Mouse (Mus musculus) monocyte, adult 2 months (primary cell): ENCODE results near the gene Hspb9.

ENCODE experiments used
- DNase-seq, 2 experiments: peaks; one replicate each; pipeline ENCODE4 v3.0.0; 2022; ENCODE audit warnings: low spot score in 2 of 2, low read depth in 1 of 2

Hspb9 gene

DNA sequence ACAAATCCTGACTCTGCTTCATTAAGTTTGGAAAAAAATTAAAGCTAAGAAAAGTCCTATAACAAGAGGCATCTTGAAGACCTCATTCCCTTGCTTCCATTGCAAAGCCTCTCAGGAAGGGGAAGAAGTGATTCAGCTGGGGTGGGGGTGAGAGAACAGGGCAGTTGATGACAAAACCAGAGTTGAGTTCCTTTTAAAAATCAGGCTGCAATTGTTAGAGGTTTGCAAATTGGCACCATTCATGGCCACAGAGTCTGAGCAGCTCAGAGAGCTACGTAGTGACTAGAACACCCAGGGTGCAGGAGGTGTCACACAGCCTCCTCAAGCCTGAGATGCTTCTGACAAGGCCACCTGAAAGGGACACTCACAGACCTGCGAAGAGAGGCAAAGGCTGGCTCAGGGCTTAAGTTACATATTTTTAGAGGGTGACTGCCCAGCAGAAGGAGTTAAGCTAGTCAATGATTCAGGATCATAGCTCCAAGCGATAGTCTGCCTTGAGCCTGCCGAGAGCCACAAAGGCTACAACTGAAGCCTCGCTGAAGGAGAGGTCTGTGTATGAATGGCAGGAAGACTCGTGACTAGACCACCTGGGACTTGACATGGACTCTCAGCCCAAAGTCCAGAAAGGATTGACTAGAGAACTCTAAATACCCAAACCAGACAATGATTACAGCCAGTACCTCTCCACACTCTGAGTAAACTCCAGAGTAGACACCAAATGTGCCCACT is 17.0 kb downstream of the Hspb9 start:
- DNase-seq, result no peak

DNA sequence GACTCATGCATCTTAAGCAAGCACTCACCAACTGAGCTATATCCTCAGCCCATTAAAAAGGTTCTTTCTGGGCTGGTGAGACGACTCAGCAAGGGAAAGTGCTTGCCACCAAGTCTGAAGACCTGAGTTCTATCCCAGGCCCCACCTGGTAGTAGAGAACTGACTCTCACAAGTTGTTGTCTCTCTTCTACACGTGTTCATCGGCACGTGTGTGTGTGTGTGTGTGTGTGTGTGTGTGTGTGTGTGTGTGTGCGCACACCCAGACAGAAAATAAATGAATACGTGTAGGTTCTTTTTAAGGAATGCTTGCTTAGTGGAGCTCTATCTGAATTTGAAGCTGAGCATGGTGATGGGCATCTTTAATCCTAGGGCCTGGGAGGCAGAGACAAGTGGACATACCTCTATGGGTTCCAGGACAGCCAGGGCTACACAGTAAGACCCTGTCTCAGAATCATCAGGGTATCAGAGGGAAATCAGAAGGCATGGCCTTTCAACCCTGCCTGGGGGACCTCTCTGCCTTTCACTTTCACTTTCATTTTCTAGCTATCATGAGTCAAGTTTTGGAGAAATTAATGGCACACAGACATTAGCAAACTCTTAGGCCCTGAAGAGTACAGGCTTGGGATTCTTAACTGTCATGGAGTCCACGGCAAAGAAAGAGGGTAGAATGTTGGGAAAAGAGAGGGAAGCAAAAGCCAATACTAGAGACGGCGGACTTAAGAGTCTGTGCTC is 21.6 kb downstream of the Hspb9 start:
- DNase-seq, result no peak

DNA sequence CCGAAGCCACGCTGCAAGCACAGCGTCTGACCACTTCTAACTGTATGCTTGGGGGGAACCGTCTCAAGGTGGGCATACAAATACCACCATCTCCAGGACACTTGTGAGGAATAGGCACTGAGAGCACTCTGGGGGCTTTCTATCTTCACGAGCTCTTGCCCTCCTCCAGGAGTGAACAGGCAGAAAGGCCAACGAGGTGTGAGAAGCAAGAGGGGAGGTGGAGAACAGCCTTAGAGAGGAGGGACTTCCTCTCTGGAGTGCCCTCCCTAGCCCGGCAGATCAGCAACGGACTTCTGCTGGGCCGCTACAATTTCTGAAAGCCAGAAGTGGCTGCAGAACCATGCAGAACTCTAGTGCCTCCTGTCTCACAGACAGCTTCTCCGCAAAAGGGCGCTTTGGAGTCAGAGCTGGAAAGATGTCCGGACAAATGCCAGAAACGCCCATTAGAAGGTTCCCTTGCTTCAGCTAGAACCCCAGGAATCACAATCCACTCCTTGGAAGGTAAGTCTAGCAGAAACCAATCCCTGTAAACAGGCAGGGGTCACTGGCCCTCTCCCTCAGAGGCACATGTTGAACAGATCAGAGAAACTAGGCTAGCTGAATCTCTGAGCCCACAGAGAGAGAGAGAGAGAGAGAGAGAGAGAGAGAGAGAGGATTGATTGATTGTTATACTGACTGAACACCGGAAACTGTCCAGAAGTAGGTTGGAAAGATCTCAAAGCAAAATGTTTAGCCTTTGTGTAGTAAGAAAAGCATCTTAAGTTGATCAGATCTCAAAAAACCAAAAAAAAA is 22.5 kb downstream of the Hspb9 start:
- no peak for DNase-seq

DNA sequence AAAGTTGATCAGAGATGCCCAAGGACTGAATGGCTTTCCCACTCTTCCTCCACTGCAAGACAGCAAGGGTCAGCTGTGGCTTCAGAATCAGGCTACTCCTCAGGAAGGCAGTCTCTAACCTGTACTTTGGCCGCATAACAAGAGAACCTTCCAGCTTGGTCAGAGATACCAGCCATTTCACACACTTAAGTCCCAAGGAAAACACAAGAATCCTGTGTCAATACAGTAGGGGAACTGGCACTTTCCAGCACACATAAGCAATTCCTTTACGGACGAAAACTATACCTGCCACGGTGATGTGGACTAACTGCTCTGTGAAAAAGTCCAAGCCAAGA is 23.1 kb downstream of the Hspb9 start:
- DNase-seq, result no peak

DNA sequence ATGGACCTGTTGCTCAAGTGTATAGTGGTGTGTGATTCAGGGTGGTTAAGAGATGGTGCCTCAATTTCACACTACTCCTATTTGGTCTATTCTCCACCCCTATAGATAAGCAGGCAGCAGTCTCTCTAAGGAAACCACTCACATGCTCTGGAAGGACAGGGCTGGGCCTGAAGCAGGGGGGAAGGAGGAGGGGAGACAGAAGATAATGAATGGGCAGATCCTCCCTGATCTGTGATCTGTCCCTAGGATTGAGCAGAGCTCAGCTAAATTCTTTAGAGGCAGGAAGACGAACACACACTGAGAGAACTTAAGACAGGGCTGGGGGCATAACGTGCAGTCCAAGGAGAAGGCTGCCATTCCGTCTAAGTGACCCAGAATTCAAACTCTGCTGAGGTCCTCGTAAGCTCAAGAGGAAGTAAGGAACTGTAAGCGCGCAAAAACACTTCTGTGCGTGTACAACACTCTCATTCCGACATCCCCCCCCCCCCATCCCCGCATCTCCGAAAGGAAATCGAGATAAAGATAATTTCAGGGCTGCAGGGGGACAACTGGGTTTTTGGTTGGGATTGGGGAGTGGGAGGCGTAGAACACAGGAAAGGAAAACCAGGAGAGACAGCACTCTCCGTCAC is 23.6 kb downstream of the Hspb9 start:
- DNase-seq, result no peak

DNA sequence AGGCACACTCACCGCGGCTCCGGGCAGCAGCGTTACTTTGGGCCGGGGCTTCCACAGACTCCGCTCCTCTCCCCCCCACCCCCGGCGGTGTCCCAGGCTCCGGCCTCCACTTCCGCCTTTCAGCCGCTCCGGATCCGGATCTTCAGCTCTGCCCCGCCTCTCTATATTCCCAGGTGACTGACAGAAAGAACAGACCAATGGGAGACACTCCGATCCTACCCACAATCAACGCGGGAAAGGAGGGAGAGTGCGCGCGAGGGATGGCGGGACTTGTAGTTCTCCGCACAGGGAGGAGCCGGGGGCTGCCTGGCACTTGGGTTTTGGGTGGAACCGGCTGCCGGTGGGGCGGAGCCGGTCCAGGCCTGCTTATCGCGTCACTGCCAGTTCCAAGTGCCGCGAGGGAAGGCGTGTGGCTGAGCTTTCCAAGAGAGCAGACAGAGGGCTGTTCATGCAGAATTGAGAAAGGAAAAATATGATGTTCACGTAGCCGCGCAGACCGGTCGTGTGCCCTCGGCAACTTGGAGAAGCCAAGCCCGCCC is 24.5 kb downstream of the Hspb9 start, which contains the start of gene Rab5c:
Gene Rab5c, minus strand, starts transcription at position 150 of the 539 bp plus-strand sequence.
- peak; percentile 96 to 99 for DNase-seq

DNA sequence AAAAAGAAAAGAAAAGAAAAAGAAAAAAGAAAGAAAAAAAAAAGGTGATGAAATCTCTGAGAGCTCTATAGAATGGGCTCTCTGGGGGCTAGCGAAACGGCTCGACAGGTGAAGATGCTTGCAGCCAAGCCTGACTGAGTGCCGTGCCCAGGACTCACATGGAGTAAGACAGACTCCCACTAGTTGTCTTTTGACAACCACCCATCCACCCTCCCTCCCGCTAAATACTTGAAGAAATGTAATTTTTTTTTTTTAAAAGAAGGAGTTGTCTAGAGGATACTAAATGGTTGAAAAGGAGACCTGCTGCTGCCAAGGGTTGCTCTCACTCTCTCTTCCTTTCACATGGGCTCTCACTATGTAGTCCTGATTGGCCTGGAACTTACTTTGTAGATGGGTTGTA is 25.1 kb downstream of the Hspb9 start:
- DNase-seq, result no peak

DNA sequence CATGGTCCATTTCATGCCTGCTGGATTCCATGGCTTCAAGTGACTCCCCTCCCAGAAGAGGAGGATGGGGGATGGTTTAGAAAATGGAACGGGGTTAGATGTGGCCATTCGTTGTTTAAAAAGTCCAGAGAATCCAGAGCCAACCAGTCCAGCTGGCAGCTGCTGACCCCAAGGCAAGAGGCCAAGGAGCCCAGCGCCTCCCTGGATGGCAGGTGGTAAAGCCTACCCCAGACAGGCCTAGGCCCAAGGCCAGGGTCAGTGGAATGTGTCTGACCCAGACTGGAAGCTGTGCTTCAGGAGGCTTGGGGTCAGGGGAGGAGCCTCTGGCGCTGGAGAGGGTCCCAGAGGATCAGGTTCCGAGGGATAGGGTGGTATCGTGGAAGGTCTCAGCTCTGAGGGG is 27.7 kb downstream of the Hspb9 start:
- DNase-seq, result no peak

DNA sequence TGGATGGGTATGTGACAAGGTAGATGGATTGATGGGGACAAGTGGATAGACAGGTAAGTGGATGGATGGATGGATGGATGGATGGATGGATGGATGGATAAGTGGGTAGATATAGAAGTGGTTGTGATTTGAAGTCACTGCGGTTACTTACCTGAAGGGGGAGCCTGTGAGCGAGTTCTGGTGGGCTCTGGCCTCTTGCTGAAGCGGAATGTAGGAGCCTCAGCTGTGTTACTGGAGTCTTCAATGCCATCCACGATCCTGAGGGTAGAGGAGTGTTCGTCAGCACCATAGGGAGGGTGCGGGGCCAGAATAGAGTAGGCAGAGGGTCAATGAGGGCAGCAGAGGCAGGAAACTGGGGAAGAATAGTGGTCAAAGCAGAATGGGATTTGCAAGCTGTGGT is 31.4 kb downstream of the Hspb9 start:
- DNase-seq, result no peak

DNA sequence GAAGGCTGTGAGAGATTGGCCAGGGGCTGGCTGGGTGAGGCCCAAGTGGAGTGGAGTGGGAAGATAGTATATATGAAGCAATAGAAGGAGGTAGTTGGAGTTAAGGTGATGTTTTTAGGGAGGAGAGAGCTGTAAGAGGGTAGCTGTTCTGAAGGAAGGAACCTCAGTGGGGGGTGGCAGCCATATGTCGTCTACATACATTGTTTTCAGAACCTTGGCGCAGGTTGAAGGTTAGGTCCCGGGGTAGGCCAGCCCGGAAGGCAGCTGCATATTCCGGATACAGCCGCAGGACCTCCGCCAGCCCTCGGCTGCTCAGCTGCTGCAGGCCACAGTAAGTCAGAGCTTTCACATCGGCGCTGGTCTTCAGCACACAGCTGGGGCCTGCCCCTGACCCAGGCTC is 32.9 kb downstream of the Hspb9 start:
- DNase-seq, result no peak

DNA sequence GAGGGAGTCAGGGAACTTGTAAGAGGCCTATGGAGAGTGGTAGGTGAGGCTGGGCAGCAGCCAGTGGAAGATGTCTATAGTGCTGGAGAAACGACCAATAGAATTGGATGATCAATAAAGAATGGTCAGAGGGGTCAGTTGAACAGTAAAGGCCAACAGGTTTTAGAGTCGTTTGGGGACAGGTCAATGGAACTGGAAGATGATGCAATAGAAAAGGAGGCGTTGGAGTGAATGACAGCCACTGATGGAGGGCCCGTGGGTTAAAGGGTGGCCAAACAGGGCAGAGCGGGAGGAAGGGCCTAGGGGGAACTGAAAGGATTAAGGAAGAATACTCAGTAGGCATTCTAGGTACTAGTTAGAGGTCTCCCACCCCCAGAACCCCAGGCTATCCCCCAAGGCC is 33.5 kb downstream of the Hspb9 start:
- DNase-seq, result no peak

DNA sequence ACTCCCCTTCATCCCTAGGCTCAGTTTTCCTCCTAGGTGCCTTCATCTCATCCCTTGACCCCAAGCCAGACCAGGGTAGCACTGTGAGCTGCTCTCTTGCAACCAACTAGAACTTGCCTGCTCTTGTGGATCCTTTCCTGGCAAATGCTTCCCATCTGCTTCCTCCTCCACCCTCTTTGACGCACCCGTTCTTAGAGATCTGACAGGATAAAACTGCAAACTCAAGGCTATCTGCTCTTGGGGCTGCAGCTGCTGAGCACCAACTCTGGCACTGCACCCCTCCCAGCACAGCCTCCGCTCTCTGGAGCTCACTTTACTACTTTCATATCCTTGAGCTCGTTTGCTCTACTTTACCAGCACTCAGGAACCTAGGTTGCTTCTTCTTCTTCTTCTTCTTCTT is 35.0 kb downstream of the Hspb9 start:
- no peak for DNase-seq

DNA sequence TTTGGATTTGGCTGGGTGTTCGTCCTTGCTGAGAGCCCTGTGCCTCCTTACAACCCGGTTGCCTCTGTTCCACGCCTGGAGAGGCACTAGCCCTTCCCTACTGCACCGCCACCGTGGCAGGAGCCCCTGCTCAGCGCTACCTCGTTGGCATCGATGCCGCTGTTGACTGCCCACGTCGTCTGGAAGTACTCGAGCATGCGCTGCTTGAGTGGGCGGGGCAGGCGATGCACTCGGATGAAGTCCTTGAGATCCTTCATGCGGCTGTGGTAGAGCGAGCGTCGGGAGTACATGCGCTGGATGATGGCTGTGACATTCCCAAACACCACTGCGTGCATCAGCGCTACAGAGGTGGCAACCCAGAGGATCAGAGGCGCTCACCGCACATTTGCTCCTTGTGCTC is 35.8 kb downstream of the Hspb9 start:
- DNase-seq, result no peak

DNA sequence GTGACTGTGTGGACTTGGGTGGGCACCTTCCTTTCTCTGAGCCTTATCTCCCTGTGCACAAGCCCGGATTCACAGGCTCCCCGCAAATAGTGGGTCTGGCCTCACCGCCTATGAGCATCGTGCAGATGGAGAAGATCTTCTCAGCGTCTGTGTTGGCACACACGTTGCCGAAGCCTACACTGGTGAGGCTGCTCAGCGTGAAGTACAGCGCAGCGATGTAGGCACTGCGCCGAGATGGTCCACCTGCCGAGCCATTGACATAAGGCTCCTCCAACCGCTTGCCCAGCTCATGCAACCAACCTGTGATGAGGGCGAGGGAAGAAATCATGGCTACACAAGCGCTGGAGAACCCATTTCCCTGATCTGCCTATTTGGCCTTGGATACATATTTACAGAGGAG is 36.5 kb downstream of the Hspb9 start:
- DNase-seq, result no peak

DNA sequence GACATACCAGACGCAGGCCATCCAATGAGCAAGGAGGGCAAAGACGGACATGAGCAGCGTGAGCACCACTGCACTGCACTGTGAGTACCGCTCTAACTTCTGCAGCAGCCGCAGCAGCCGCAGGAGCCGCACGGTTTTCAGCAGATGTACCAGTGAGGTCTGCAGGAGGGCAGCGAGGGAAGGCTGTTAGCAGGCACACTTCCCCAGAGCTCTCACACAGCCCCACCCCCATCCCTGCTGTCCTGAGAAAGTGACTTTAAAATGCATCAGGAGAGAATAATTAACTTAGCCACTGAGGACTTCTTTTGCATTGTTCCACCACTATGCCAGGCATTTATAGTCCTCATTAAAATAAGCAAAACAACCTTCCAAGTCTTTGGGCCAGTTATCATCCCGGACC is 38.6 kb downstream of the Hspb9 start:
- no peak for DNase-seq

DNA sequence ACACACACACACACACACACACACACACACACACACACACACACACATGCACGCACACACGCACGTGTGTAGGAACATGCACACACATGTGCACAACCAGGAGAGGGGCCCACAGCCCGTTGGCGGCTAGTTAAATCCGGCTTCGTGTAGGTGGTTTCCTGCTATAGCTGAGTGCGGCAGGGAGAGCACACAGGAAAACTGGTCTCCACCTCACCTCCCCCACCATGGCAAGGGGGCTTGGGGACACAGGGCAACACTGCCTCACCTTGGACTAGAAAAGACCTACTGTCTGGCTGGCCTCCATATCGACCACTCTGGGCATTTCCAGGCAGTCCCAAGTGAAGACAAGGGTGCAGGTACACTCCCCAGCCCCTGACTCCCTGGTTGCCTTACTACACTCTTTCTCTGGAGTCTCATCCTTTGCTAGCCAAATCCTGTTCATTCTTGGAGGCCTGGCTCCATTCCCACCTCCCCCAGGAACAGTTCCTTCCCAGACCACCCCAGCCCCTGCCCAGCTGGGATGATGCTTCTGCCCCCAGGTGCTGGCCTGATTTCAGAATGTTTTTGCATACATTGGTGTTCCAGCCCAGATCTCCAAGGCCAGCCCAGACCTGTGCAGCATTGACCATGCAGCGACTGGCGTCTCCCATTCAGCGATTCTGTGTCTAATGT is 40.5 kb downstream of the Hspb9 start:
- DNase-seq, result no peak

DNA sequence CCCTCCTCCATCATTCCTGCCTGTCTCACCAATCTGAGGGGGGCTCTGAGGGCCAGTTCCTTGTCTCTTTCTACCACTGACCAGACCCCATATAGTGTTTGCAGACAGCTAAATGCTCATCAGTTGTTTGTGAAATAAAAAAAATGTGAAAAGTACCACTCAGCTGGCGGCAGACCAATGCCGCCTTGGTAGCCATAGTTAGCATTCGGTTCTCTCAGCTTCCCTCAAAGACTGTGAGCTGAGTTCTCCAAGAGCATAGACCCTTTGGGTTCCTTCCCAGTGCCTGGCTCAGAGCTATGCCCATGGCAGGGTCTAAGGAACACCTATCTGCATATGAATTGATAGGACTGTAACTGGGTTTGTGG is 41.0 kb downstream of the Hspb9 start:
- DNase-seq, result no peak

DNA sequence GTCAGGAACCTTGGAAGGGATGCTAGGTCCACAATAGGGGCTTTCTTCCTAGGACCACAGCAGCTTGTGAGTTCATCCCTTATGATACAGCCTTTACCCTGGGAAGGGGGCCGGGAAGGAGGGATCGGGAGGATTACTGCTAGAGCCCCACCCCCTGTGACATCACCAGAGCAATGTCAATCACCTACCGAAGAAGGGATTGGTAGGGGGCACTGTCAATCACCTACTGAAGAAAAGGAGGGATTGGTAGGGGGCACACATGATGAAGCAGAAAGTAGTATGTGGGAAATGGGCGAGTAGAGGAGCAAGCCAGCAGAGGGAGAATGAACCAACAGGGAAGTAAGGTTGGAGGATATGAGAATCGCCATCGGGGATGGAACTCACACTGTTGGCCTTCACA is 42.8 kb downstream of the Hspb9 start:
- no peak for DNase-seq

DNA sequence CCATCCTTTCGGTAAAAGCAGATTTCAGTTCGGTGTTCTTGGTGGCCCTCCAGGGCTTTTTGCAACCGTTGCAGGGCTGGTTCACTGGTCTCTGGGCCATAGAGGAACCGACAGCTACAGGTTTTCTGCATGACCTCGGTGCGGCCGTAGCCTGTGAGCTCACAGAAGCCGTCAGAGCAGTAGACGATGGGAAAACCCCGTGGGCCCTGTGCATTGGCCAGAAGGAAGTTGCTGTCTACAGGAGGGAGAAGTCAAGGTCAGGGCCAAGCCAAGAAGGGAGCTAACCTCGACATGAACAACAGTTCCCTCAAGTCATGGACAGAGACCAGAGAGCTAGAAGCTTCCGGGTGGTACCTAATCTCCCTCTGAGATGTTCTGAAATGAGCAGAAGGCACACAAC is 43.9 kb downstream of the Hspb9 start:
- no peak for DNase-seq

DNA sequence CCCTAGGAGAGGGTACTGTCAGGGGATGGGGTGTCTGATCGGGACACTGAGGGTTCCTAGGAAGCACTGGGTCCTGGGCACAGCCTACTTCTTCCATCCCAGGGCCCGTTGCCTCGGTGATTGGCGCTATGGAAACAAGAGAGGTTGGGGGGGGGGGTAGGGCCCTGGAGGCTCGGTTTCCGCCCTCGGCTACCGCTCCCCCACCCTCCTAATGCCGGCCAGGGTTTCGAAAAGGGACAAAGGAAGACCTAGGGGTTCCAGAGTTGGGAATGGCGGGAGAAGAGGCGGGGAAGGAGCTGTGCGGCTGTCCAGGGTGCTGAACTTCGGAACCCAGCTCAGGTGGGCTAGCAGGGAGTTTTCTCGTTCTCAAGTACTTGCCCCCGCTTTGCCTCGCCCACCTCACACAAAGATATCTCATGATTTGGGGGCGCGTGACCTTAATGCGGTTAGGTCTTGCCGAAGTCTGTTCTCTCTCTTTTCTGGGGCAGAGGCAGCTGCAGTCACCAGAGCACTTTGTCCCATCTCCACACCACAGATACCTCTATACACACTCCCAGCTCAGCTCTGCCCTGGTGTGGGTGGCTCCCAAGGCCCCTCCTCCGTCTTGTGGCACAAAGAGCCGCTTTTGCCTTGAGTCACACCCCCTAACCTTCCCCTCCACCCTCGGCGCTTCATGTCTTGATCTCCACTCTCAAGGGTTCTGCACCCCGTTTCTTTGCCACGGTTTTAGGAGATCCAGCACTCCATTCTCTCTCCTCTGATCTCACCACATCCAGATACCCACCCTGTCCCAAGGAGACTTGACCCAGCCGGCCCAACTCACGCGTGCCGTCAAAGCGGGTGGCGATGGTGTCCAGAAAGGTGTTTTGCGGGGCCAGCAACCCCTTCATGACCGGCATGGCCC is 45.3 kb downstream of the Hspb9 start:
- no peak for DNase-seq
